Mouse (Mus musculus) heart, adult 2 months (tissue): ENCODE results near the gene Pigs. TPM values are rescaled to one million over a fixed set of nuclear protein-coding genes. Genes with fewer than 3 reads are reported as not detected.

Experiments
- DNase-seq, 2 experiments: peaks; one replicate each; pipeline ENCODE4 v3.0.0; 2021
- H3K27ac ChIP-seq: fragments of 200-600 bp; 2 replicates; pipeline ENCODE4 v1.8.1; 2022
- H3K27me3 ChIP-seq: fragments of 200-500 bp; 2 replicates; pipeline ENCODE4 v1.6.1; 2012; ENCODE audit warnings: mild to moderate bottlenecking, low read length, inconsistent platforms, mixed read lengths; ENCODE audit not compliant: control insufficient read depth, insufficient read depth
- H3K36me3 ChIP-seq: fragments of 200-500 bp; 2 replicates; pipeline ENCODE4 v1.6.1; 2012; ENCODE audit warnings: low read length, inconsistent platforms; ENCODE audit not compliant: control insufficient read depth, insufficient read depth
- H3K4me1 ChIP-seq: fragments of 200-500 bp; 2 replicates; pipeline ENCODE4 v1.6.1; 2011; ENCODE audit warnings: low read length; ENCODE audit not compliant: control insufficient read depth, insufficient read depth
- H3K4me3 ChIP-seq: fragments of 200-600 bp; 2 replicates; pipeline ENCODE4 v1.8.1; 2022
- H3K79me2 ChIP-seq: fragments of 200-500 bp; replicated peaks from 2 replicates; pipeline ENCODE4 v1.6.1; 2012; ENCODE audit warnings: mild to moderate bottlenecking, inconsistent platforms, low read length, moderate library complexity, mixed read lengths; ENCODE audit not compliant: control insufficient read depth, insufficient read depth
- H3K9ac ChIP-seq: fragments of 200-500 bp; 2 replicates; pipeline ENCODE4 v1.6.1; 2012; ENCODE audit warnings: low read depth, mild to moderate bottlenecking, control low read depth, inconsistent platforms, low read length, mixed read lengths
- CTCF ChIP-seq: fragments of 200-600 bp; IDR thresholded peaks from 2 replicates; pipeline ENCODE4 v1.8.1; 2022; ENCODE audit warnings: antibody characterized with exemption, mild to moderate bottlenecking, moderate library complexity
- EP300 ChIP-seq: fragments of 200-500 bp; IDR thresholded peaks from 2 replicates; pipeline ENCODE4 v1.6.1; 2011; ENCODE audit warnings: low read depth, low read length, control low read depth; ENCODE audit not compliant: insufficient read depth
- POLR2A ChIP-seq: fragments of 200-500 bp; IDR thresholded peaks from 2 replicates; pipeline ENCODE4 v1.6.1; 2011; ENCODE audit warnings: mild to moderate bottlenecking, low read depth, low read length, control low read depth; ENCODE audit not compliant: insufficient read depth
- WGBS: fragments of 180-500 bp; shearing (Covaris S2); methylation state at CpG from one replicate; pipeline ENCODE4 v1.1.7; 2018; 5-methylcytosine and 5-hydroxymethylcytosine counted together
- intact Hi-C: fragments of 180-260 bp; cut with DNase I; formaldehyde crosslinking; loops from one replicate; pipeline ENCODE4 v1.15.1; 2025
- long read RNA-seq: library from polyadenylated mRNA; stranded (forward); transcript quantifications from one replicate; pipeline ENCODE4 v2.0.0, GENCODE M21; 2021
- polyA plus RNA-seq: library from polyadenylated mRNA; depleted of rRNA; stranded (reverse); fragments of >200 nt; gene quantifications from 2 replicates; pipeline ENCODE4 v1.2.3, GENCODE M21; 2012; rRNA removed
- total RNA-seq, 2 experiments: library from RNA; stranded (reverse); gene quantifications; 2 replicates each; pipeline ENCODE4 v1.2.3; 2021

The Pigs gene
- total RNA-seq (10 to 100 TPM; 20.7 to 25.4 TPM), polyA plus RNA-seq (39.7 and 47.1 TPM in 2 replicates)
- long read RNA-seq, transcript Pigs-201 (12 exons, 2,501 nt), result major isoform, 49 of 62 reads
- long read RNA-seq, partial matches to known transcripts, result 8 of 62 reads
- long read RNA-seq, other reads (novel, unspliced or antisense), result 5 of 62 reads

DNA sequence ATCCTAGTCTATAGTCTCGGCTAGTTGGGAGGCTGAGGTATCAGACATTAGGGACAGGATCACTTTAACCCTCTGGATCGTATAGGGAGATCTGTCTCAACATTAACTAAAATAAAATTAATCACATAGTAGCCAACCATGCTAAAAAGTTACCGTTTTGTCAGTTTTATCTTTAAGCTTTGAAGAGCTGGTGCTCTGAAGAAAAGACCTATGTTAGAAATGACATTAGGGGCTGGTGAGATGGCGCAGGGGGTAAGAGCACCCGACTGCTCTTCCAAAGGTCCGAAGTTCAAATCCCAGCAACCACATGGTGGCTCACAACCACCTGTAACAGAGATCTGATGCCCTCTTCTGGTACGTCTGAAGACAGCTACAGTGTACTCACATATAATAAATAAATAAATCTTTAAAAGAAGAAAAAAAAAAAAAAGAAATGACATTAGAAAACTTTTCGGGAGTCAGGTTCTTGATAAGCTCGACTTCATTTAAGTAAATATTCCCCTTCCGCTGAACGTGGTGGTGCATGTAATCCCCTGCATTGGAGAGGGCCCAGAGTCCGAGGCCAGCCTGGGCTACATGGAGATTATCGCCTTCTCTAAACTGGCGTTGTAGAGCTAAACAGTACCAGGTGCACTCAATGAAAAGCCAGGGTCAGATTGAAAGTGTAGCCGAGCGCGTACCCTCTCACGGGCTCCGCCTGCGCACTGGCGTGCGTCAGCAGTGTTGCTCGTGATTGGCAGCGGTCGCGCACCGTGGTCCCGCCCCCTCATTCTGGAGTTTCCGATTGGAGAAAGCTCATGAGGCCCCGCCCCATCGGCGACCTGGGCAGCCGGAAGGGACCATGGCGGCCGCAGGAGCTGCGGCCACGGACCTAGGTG is at the start of gene Pigs:
TSS of gene Pigs (plus strand) at position 782 of the 878 bp plus-strand sequence.
- Histone ChIP-seq H3K4me1 (peaks cover 4% of the 10 kb centered on the region), H3K4me3 (peak within 1 kb of the TSS; percentile 95), H3K79me2 (no peaks in the 10 kb centered on the region), H3K27ac (peak within 1 kb of the TSS; percentile 86), H3K27me3 (no peaks in the 10 kb centered on the region), H3K36me3 (no peaks in the 10 kb centered on the region), H3K9ac (peak within 1 kb of the TSS; percentile 89)
- DNase-seq, result peak; percentile 96 to 97
- 11% methylated on average over 37 of the region's 37 CpGs for WGBS
- TF ChIP-seq POLR2A (peak; percentile 78), CTCF (no peak), EP300 (no peak)
- intact Hi-C loops, result loop anchor here (5.0 kb wide), 1 partner anchor 66 kb away; the partner anchor contains the start of gene 2610507B11Rik

DNA sequence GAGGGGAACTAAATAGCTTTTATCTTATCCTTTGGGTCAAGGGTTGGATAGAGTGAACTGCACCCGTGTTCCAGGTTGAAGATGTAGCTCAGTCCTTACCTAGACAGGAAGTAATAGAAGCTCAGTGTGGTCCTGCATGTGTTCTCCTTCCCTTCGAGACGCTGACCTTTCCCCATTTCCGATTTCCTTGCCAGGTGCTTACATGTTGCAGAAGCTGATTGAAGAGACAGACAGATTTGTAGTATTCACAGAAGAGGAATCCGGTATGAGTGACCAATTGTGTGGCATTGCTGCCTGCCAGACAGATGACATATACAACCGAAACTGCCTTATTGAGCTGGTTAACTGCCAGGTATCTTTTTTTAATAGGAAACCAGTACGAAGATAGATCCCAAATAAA is 49.4 kb upstream of the Pigs start:
- DNase-seq, result no peak
- 40% methylated on average over 7 of the region's 7 CpGs for WGBS

DNA sequence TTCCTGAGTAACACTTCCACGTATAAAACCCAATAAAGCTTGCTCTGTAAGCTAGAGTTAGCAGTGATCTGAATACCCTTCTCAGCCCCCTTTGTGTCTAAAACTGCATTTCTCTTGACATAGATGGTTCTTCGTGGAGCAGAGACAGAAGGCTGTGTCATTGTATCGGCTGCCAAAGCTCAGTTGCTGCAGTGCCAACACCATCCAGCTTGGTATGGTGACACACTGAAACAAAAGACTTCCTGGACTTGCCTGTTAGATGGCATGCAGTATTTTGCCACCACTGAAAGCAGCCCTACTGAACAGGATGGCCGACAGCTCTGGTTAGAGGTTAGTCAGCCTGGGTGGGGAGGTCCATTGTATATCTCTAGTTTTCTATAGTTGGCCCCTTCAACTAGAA is 48.6 kb upstream of the Pigs start:
- TF ChIP-seq POLR2A (no peak), CTCF (no peak), EP300 (no peak)
- peaks cover 39% of the 10 kb centered on the region for H3K36me3 ChIP-seq
- intact Hi-C loops, result no loop called here
- H3K79me2 ChIP-seq, result no peaks in the 10 kb centered on the region
- H3K4me3 ChIP-seq, result no peak overlapping the region
- H3K27me3 ChIP-seq, result no peaks in the 10 kb centered on the region
- H3K27ac ChIP-seq, result no peak overlapping the region
- no peak for DNase-seq
- no peak overlapping the region for H3K9ac ChIP-seq
- H3K4me1 ChIP-seq, result peaks cover 5% of the 10 kb centered on the region
- WGBS, result 58% methylated on average over 4 of the region's 4 CpGs

More for the DNA sequence above, 49.4 kb upstream of the Pigs start:
- Histone ChIP-seq H3K27ac (no peak overlapping the region), H3K36me3 (peaks cover 34% of the 10 kb centered on the region), H3K9ac (no peak overlapping the region), H3K27me3 (no peaks in the 10 kb centered on the region), H3K4me3 (no peak overlapping the region), H3K4me1 (peaks cover 5% of the 10 kb centered on the region), H3K79me2 (no peaks in the 10 kb centered on the region)
- TF ChIP-seq EP300, result no peak
- no peak for TF ChIP-seq CTCF
- intact Hi-C loops, result no loop called here

DNA sequence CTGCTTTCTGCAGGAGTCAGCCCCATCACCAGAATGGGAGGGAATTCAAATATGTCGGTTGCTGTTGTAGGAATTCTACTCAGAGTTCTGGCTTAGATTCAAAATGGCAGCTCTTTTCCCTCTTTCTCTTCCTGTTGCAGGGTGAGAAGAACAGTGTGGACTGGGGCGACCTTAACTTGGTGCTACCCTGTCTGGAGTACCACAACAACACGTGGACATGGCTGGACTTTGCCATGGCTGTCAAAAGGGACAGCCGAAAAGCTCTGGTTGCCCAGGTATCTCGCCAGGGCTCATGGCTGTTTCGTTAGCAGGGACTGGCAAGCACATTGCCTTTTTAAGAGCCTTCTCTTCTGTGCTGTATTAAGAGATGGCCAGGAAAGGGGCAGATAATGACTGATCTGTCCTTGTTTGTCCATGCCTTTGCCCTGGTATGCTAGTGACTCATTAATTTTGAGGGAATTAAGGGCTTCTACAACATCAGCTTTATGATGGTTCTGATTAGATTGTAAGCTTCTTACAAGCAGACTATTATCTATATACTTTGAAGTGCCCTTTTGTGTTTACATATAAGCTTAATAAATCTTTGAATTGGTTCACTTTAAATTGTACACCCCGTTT is 39.0 kb upstream of the Pigs start:
- TF ChIP-seq CTCF (no peak), POLR2A (no peak), EP300 (no peak)
- Histone ChIP-seq H3K79me2 (no peaks in the 10 kb centered on the region), H3K9ac (no peak overlapping the region), H3K4me3 (no peak overlapping the region), H3K4me1 (no peaks in the 10 kb centered on the region), H3K27me3 (no peaks in the 10 kb centered on the region), H3K27ac (no peak overlapping the region), H3K36me3 (peaks cover 12% of the 10 kb centered on the region)
- 80% methylated on average over 7 of the region's 7 CpGs for WGBS
- no peak for DNase-seq
- intact Hi-C loops, result loop anchor here (10.0 kb wide), 1 partner anchor 64 kb away; no protein-coding TSS in a partner anchor

DNA sequence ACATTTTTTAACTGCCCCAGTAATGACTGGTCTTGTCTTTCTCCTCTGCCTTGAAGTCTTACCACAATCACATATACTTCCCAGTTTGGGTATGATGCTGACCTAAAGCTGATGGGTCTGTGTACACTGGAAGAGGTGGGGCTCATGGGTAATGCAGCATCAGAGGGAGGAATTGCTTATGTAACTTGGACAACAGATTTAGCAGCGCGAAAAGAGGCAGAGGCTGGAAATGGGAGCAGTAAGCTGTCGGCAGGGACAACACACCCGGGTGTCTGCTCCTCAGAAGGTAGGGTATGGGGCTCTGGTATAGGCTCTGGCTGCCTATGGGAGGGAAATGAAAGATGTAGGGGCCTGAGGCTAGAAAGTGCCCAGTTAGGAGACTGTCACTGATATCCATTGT is 37.6 kb upstream of the Pigs start, which contains the start of gene BC030499:
TSS of gene BC030499 (plus strand) at position 188 of the 400 bp plus-strand sequence.
- Histone ChIP-seq H3K36me3 (peaks cover 7% of the 10 kb centered on the region), H3K4me1 (no peaks in the 10 kb centered on the region)
- TF ChIP-seq POLR2A (no peak), EP300 (no peak)

More for the DNA sequence above, 37.6 kb upstream of the Pigs start, which contains the start of gene BC030499:
- no peak for DNase-seq
- Histone ChIP-seq H3K4me3 (no peak within 1 kb of the TSS), H3K27me3 (no peaks in the 10 kb centered on the region), H3K79me2 (no peaks in the 10 kb centered on the region), H3K27ac (no peak within 1 kb of the TSS), H3K9ac (no peak within 1 kb of the TSS)
- intact Hi-C loops, result no loop called here
- 83% methylated on average over 4 of the region's 4 CpGs for WGBS
